Mouse (Mus musculus): ENCODE measurements at regions not wholly inside any gene's neighbourhood (a gene's known extent, or its start where the extent isn't known, plus 50 kb on each side); places are given as distances from the start of the nearest gene placed in this dataset.

DNA sequence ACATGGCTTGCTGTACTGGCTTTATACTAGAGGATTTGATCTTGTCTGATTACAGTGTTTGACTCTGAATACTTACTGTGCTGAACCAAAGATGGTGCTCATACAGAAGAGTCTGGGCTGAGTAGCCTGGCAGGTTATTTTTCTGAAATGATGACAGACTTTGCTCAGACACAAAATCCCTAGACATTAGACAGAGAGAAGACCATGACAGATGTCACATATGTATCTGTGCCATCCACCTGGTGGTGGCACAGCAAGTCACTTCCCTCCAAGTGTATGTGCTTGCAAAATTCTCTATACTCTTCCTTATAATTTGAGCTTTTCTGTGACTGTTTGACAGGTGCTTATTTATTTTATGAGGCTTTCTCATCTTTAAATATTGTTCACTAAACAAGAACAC is 80.7 kb downstream of the Gm7361 start:
- no peak for DNase-seq (ENCODE audit: extremely low spot score)

DNA sequence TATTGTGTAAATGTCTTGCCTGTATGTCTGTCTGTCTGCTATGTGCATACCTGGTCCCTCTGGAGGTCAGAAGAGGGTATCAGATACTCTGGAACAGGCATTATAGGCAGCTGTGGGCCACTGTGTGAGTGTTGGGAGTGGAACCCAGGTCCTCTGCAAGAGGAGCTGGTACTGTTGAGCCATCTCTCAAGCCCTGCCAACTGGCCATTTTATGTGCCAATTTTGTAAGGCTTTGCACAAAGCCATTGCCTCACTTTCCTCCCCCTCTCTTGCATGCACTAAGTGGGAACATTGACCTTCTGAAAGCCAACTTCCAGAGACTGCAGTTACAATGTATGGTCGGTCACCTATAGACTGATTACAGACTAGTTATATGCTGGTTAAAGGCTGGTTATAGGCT is 81.8 kb downstream of the Gm7361 start:
- no peak for DNase-seq (ENCODE audit: extremely low spot score)

DNA sequence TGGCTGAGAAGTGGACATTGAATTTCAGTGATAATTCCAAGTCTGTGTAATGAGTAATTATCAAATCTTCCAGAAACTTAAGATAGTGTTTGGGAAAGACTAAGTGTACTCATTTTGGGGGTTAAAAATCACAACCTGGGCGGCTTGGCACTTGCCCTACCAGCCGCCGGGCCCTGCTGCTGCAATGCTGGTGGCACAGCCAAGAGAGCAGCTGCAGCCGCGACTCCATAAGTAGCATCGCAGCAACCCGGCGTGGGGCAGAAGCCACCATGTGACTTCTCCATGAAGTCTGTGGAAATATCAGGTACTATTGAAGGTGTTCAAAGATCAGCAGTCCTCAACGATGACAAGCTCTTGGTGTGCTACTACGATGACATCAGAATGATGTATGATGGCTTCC is 97.7 kb downstream of the Gm7361 start:
- no peak for DNase-seq (ENCODE audit: extremely low spot score)

DNA sequence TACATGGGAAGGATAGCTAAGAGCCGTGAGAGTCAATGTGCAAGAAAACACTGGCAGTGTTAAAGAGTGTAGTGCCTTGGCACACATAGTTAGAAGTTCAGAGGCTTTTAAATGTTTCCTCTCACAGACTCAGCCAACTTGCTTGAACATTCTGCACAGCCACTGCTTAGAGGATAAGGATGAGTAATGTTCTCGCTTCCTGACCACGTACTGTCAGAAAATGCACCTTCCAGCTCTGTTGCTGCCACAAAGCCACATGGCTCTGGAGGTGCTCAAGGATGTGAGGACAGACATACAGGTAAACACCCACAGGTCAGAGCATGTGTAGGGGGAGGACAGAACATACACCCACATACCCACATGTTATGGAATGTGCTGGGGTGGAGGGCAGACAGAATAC is 101.6 kb downstream of the Gm7361 start:
- no peak for DNase-seq (ENCODE audit: extremely low spot score)

DNA sequence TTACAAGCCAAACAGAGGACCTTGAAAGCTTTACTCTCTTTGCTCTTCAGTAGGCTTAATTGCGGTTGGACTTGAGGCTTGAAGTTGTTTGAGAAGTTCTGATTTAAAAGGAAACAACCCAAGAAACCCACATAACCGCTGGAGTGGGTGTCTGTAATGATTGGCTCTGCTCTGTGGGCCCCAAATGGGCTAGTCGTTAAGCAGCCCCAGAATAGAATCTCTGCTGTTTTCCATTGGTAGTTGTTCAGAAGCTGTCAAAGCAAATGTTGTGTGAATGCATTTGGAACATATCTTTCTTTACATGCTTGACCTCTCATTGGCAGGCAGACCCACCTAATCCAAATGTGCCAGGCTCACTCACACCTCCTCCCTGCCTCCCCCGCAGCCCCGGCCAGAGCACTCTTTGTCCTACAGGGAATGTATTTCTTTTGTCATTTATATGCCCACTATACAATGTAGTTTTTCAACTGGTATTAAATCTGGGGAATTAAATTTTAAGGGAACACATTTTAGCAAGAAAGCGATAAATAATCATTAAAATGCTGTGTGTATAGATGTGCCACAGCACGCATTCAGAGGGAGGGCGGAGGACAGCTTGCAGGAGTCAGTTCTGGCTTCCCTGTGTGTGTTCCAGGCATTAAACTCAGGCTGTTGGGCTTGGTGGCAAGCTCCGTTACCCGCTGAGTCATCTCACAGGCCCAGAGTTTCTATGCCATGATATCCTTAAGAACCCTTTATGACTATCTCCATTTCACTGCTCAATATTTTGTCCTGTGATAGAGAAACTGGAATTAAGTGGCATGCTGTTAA is 116.9 kb downstream of the Gm7361 start:
- DNase-seq (ENCODE audit: extremely low spot score), result no peak

DNA sequence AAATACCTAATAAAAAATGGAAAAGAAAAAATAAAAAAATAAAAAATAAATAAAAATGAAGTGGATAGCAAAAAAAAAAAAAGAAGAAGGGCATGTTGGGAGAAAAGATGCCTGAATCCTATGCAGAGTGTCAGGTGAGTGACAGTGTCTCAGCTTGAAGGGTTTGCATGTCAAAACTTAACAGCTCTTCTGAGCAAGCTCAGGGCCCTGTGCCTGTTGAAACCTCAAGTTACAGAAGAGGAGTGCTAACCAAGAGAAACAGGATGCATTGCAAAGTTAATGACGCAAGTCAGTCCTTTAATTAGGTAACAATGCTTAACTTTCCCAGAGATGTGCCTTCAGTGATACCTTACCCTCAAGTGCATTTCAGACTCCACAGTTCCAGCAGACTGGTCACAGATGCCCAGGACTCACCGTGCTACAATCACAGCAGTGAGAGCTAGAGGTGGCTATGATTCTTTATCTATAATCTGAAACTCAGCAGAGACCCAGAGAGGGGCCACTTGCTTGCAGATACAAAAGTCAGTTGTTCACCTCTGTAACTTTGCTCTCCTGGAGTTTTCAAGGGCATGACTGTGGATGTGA is 149.7 kb downstream of the Gm7361 start:
- no peak for DNase-seq (ENCODE audit: extremely low spot score)

DNA sequence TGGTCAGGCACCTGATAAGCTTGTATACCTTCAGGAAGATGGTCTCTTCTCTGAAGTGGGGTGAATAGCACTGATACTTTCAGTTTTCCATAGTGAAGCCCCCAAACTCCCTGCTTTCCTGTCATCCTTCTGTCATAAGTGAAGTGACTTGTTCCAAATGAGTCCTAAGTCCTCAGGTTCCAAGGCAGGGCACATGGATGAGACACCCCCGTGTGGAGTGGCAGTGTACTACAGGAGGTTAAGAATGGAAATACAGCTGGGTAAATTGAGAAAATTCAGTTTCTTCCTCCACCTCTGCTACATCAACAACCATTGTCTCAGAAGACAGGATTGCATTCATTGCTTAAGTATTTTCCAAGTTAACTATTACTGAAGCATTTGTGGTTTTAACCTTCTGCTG is 155.7 kb downstream of the Gm7361 start:
- DNase-seq (ENCODE audit: extremely low spot score), result no peak

DNA sequence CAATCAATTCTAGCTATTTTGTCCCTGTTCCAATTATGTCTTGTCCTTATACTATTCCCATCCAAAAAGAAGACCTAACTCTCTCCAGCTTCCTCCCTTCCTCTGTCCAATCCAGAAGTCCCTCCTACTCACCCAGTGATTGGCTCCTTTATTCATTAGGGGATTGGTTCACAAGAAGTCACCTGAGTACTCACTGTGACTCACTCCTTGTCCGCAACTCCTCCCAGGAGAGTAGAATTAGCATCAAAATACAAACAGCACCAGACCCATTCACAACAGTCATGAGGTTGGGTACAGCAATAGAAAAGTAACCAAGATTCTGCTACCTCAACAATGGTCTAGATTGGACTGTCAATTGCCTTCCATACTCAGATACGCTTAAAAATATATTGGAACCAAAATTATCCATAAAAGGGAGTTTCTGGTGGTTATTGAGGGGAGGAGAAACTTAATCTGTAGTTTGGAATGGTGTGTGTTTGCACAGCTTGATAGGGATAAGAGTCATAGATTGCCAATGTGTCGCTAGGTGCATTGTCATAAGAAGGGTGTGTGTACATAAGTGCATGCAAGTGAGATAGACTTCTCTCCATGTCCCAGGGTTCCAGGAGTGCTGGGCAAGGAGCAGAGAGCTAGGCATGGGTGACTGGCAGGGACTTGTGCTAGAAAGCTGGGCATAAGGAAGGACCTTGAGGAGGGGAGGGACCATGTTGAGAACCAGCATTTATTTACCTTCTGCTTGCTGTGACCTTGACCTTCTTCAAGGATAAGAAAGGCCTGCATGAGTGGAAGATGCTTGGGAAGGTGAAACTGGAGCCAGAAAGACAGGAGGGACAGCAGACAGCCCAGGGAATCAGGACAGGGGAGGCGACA is 187.1 kb downstream of the Gm7361 start:
- no peak for DNase-seq (ENCODE audit: extremely low spot score)

DNA sequence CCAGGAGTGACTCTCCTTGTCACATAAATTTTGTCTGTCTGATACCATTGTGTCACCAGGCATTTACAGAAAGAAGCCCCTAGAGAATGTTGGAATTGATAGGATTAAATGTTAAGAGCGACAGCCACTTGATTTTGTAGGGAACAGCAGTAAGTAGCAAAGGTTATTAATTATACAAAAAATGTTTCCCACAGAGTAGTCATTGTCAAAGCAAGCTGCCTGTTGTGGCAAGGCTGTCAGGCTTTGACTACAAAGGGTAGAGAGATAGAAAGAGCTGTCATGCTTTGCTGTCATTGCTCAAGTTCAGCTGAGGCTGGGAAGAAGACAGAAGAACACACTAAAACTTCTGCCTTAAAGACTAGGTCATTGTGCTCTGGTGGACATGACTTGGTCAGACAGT is 193.8 kb downstream of the Gm7361 start:
- DNase-seq (ENCODE audit: extremely low spot score), result no peak

DNA sequence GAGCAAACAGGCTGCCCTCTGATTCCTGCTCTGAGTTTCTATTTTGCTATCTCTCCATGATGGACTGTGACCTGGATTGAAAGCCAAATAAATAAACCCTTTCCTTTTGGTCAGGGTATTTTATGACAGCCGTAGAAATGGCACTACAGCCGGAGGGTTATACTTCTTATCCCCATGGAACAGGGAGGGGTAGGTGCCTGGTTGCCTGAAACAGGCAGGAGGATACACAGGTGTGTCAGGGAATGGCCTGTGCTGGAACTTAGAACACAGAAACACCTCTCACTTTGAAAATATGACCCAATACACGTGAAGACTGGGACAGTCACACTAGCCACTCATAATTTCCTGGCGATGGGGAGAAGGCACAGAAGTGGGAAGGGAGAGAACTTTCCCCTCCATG is 200.1 kb downstream of the Gm7361 start:
- DNase-seq (ENCODE audit: extremely low spot score), result no peak

DNA sequence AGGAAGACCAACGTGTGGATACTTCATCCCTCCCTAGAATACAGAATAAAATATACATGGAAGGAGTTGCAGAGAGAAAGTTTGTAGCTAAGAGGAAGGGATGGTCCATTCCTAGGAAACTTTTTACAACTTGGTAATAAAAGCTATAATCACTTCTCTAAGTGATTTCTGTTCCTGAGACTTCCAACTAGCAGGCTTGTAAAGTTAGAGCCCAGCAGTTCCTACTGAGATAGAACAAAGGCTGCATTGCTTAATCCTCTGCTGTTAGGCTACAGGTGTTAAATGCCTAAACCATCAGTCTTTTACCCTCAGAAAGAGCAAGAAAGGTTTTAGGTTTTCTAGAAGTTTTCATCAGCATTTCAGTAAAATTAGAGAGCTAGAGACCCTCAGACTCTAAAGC is 209.2 kb downstream of the Gm7361 start:
- DNase-seq (ENCODE audit: extremely low spot score), result no peak

DNA sequence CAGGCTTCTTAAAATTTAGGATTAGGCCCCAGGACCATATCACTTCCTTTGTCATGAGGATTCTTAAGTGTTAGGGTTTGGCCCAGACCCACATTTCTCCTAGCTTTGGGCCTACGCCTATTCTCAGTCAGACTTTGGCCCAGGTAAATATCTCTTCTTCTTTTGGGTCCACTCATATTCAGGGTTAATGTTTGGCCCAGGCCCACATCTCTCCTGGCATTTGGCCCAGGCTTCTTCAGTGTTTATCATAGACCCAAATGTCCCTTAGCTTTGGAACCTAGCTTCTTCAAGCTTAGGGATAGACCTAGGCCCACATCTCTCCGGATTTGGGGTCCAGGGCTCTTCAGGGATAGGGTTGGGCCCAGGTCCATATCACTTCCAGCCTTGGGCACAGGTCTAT is 228.2 kb downstream of the Gm7361 start:
- DNase-seq (ENCODE audit: extremely low spot score), result no peak

DNA sequence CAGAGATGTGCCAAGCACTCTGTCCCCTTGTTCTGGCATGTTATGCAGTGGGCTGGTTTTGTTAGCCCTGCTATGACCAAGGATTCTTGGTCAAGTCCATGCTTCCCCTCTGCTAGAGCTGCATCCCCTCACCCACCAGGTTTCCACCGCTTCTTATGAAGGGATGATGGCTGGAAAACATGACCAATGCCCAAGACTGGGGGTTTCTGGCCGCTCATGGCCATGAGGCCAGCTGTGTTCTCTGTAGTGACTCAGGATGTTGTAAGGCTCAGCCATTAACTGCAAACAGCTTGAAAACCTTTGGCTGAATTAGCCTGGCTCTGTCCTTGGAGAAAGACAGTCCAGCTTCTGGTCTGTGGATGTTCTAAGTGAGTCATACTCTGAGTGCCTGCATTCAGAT is 236.5 kb downstream of the Gm7361 start:
- no peak for DNase-seq (ENCODE audit: extremely low spot score)

DNA sequence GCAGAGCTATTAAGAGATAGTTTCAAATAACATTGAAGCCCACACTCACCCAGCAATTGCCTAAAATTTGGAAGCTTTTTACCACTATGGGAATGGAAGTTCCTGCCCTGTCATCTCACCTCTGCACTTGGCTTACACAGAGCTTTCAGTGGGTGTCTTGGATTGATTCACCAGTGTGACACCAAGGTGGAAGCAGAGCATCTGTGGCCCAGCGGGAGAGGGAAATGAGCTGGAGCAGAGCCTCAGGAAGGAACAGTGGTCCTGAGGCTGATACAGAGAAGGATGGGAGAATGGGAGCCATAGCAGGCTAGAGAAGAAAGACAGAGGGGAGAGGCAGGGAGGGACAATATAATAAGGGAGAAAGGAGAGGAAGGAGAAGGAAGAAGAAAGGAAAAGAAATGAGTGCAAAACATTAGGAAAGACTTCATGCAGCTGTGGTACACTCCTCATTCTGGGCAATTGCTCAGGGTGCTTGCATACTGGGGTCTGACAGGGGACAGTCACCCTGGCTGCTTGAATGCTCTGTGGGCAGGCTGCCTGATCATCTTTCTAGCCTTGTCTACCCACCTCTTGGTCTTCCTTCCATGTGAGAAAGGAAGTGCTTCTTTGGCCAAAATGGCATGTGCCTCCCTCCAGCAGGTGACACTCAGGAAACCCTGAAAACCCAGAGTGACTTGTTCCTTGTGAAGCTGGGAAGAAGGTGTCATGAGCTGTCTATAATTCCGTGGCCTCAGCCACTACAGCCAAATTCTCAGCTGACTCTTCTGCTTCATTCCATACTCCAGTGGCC is 240.3 kb downstream of the Gm7361 start:
- no peak for DNase-seq (ENCODE audit: extremely low spot score)

DNA sequence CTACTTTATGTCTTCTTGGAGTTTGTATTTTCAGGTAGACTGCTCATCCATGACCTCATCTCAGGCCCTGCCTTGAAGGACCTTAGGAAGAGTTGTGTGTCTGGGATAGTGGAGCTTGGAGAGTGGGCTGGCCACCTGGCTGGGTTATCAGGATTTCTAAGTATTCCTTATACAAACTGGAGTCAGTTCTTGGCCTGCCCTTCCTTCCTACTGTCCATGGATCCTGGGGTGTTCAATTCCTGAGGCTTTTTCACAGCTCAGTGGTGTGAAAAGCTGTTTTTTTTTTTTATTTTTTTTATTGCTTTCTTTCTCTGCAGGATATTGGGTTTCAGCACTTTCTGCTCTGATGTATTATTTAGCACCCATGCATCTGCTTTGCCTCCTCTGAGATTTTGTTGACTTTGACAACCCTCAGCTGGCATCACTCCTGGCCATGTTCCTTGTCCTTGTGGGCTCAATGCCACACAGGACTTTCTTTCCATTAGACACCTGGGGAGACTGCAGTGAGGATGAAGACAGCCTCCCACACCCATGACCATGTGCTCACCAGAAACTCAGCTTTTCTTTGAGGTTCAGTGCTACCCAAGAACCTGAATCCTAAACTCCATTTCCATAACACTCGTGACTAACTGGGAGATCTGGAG is 252.2 kb downstream of the Gm7361 start:
- DNase-seq (ENCODE audit: extremely low spot score), result no peak

DNA sequence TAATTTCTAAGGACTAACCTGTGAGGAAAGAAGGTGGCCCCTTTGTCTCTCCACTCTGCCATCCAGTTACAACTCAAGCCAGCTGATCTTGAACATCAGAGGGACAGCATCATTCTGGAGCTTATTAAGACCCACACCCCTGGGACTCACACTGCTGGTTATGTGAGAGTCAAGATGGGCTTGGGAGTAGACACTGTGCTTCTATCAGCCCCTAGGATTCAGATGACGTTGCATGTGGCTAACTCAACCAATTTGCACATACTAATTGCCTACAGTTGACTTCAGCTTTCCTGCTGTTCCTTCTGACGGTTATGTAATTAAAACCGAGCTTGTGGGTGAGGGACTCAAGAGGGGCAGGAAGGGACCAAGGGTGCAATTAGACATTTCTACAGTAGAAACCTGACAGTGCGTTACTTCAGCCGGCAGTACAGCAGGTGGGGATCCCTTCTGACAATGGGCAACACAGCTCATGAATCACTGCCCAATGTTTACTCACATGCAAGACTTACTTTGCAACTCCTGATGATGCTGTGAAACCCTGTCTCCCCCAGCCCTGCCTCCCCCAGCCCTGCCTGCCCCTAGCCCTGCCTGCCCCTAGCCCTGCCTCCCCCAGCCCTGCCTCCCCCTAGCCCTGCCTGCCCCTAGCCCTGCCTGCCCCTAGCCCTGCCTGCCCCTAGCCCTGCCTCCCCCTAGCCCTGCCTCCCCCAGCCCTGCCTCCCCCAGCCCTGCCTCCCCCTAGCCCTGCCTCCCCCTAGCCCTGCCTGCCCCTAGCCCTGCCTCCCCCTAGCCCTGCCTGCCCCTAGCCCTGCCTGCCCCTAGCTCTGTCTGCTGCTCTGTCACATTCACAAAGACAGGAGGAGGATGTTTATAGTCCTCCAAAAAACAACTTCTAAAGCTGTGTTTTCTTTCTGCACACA is 255.8 kb downstream of the Gm7361 start:
- no peak for DNase-seq (ENCODE audit: extremely low spot score)

DNA sequence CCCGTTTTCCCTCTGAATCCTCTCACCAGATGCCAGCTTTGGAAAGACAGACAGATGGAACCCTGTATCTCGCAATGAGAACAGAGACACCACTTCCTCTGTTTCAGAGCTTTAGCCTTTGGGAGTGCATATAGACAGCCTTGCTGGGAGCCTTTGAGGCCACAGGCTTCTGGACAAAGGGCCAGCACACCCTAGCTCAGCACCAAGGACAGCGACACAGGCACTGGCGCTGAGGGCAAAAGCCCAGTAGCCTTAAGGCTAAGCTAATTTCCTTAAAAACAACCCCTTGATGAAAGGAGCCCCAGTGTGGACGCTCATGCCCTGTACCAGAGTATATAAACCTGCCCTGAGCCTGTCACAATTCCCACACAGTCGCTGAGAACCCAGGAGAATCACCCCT is 278.1 kb downstream of the Gm7361 start:
- peak; percentile 55 for DNase-seq (ENCODE audit: extremely low spot score)

DNA sequence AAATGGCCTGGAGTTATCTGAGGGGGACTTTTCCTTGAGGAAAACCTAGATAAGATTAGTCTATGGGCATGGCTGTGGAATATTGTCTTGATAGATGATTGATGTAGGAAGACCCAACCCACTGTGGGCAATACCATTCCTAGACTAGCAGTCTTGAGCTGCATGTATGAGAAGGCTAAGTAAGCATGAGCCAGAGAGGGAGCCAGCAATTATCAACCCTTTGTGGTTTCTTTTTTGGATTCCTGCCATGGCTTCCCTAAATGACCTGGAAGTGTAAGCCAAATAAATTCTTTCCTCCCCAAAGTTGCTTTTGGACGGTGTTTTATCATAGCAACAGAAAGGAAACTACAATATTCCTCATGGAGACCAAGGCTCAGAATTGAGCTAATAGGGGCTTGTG is 253.7 kb upstream of the Dpp6 start:
- no peak for DNase-seq (ENCODE audit: extremely low spot score)

DNA sequence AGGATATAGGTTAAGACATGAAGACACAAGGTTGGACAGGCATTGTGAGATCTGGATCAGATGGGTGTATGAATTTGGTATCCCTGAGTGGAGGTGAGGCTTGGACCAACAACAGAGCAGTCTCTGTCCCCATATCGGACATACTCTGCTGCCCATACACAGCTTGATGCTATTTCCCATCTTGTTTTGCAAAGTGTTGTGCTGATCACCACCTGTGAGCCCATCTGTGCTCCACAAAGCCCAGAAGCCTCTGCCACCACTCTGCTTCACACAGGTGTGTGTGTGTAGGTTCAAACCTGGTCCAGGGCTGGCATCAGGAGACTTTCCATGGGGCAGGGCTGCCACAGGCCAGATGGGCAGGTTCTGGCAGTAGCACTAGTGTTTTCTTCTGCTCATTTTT is 252.9 kb upstream of the Dpp6 start:
- no peak for DNase-seq (ENCODE audit: extremely low spot score)

DNA sequence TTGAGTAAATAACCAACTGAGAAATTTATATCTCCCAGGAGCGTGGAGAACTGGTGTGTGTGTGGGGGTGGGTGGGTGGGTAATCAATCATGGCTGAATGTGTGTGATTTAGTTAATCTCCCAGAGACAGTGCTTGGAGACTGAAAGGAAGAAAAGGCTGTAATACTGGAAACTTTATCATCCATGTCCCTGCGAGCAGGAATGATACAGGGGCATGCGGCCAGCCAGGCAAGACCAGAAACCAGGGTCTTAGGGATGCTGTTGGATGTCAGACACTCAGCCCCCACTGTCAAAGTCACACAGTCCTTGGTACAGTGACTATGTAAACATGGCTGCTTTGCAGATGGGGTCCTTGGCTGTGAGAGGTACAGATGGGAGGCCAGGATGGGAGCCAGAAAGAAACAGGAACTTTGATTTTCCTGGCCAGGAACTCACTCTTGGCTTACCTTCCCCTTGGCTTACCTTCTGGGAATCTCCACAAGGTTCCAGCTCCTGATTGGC is 244.3 kb upstream of the Dpp6 start:
- DNase-seq (ENCODE audit: extremely low spot score), result no peak

Data from embryo, embryonic 9.5 days (tissue).